Mouse (Mus musculus) liver, embryonic 13.5 days (tissue): ENCODE results near the gene Cdk6. TPM values are rescaled to one million over a fixed set of nuclear protein-coding genes. Genes with fewer than 3 reads are reported as not detected.
A peak's percentile ranks its signal among the peaks of the same experiment; 100 is the strongest.

Source experiments
- ATAC-seq: fragments of 200-750 bp; cut with Nextera tagmentation; 2 replicates; pipeline ENCODE4 v1.8.0; 2017; ENCODE audit warnings: low read depth, mild to moderate bottlenecking, moderate number of reproducible peaks, moderate library complexity
- DNase-seq: peaks from one replicate; pipeline ENCODE4 v3.0.0; 2022
- H3K27ac ChIP-seq: fragments of 300-500 bp; sonication (generic); 2 replicates; pipeline ENCODE4 v1.5.1; 2015; ENCODE audit warnings: moderate library complexity, mild to moderate bottlenecking, inconsistent platforms
- H3K27me3 ChIP-seq: fragments of 300-500 bp; sonication (generic); 2 replicates; pipeline ENCODE4 v1.6.1; 2015; ENCODE audit warnings: mild to moderate bottlenecking, inconsistent platforms
- H3K36me3 ChIP-seq: fragments of 300-500 bp; sonication (generic); 2 replicates; pipeline ENCODE4 v1.6.1; 2015; ENCODE audit warnings: mild to moderate bottlenecking, inconsistent platforms
- H3K4me1 ChIP-seq: fragments of 300-500 bp; sonication (generic); replicated peaks from 2 replicates; pipeline ENCODE4 v1.6.1; 2015; ENCODE audit warnings: inconsistent platforms
- H3K4me2 ChIP-seq: fragments of 300-500 bp; sonication (generic); 2 replicates; pipeline ENCODE4 v1.6.1; 2015; ENCODE audit warnings: inconsistent platforms, mild to moderate bottlenecking, moderate library complexity
- H3K4me3 ChIP-seq: fragments of 300-500 bp; sonication (generic); replicated peaks from 2 replicates; pipeline ENCODE4 v1.5.1; 2015; ENCODE audit warnings: mild to moderate bottlenecking, inconsistent platforms
- H3K9ac ChIP-seq: fragments of 300-500 bp; sonication (generic); 2 replicates; pipeline ENCODE4 v1.6.1; 2015; ENCODE audit warnings: mild to moderate bottlenecking, inconsistent platforms
- H3K9me3 ChIP-seq: fragments of 300-500 bp; sonication (generic); replicated peaks from 2 replicates; pipeline ENCODE4 v1.6.1; 2016; ENCODE audit warnings: inconsistent platforms
- WGBS: fragments of 180-500 bp; shearing (Covaris S2); methylation state at CpG from one replicate; pipeline ENCODE4 v1.1.7; 2015; ENCODE audit not compliant: insufficient replicate concordance; 5-methylcytosine and 5-hydroxymethylcytosine counted together
- polyA plus RNA-seq: library from polyadenylated mRNA; unstranded; fragments of >200 nt; fragmentation: Nextera tagmentation; extraction: Ambion mirVana; gene quantifications from 2 replicates; pipeline ENCODE4 v1.2.1, GENCODE M21; 2015

The Cdk6 gene
- polyA plus RNA-seq, 1 experiment from 2014 or later: 26.0 TPM

- Histone ChIP-seq H3K27ac (peak overlapping the region; percentile 29), H3K4me3 (no peak overlapping the region), H3K9ac (no peak overlapping the region), H3K4me2 (no peak overlapping the region), H3K4me1 (peaks cover 33% of the 10 kb centered on the region), H3K9me3 (no peaks in the 10 kb centered on the region), H3K36me3 (peaks cover 10% of the 10 kb centered on the region; the same call in 1 of the 2 replicates), H3K27me3 (no peaks in the 10 kb centered on the region)
- ATAC-seq (peak; percentile 39; the same call in 1 of the 2 replicates), DNase-seq (no peak)
- WGBS: 48% methylated on average over 9 of the region's 9 CpGs
Measured at GRCm38 (mm10) chr5:3491084-3491483, 149.8 kb downstream of the Cdk6 start.

- Histone ChIP-seq H3K36me3 (peaks cover 10% of the 10 kb centered on the region; the same call in 1 of the 2 replicates), H3K9me3 (no peaks in the 10 kb centered on the region), H3K4me2 (no peak overlapping the region), H3K4me3 (no peak overlapping the region), H3K4me1 (peaks cover 33% of the 10 kb centered on the region), H3K27ac (no peak overlapping the region; the same call in 1 of the 2 replicates), H3K9ac (no peak overlapping the region), H3K27me3 (no peaks in the 10 kb centered on the region)
- no peak for DNase-seq
- 55% methylated on average over 5 of the region's 5 CpGs for WGBS
- no peak for ATAC-seq
Measured at GRCm38 (mm10) chr5:3491883-3492282, 150.6 kb downstream of the Cdk6 start.

GRCm38 (mm10) chr5:3492776-3493636, 151.7 kb downstream of the Cdk6 start:
- WGBS: 78% methylated on average over 13 of the region's 13 CpGs

GRCm38 (mm10) chr5:3493968-3494367, 152.7 kb downstream of the Cdk6 start:
- Histone ChIP-seq H3K9me3 (no peaks in the 10 kb centered on the region), H3K4me1 (peaks cover 21% of the 10 kb centered on the region), H3K4me2 (no peak overlapping the region), H3K36me3 (peaks cover 10% of the 10 kb centered on the region; the same call in 1 of the 2 replicates), H3K9ac (no peak overlapping the region), H3K27me3 (no peaks in the 10 kb centered on the region), H3K27ac (no peak overlapping the region), H3K4me3 (no peak overlapping the region)
- no peak for DNase-seq
- WGBS: 72% methylated on average over 9 of the region's 9 CpGs
- ATAC-seq: no peak

More at GRCm38 (mm10) chr5:3492776-3493636, 151.7 kb downstream of the Cdk6 start:
- peaks cover 10% of the 10 kb centered on the region; the same call in 1 of the 2 replicates for H3K36me3 ChIP-seq
- no peak overlapping the region for H3K4me2 ChIP-seq
- H3K27ac ChIP-seq: no peak overlapping the region
- no peak for ATAC-seq
- no peak overlapping the region for H3K9ac ChIP-seq
- H3K27me3 ChIP-seq: no peaks in the 10 kb centered on the region
- no peak overlapping the region for H3K4me3 ChIP-seq
- H3K4me1 ChIP-seq: peaks cover 28% of the 10 kb centered on the region
- DNase-seq: no peak
- H3K9me3 ChIP-seq: no peaks in the 10 kb centered on the region

GRCm38 (mm10) chr5:3494452-3495187, 153.3 kb downstream of the Cdk6 start:
- Histone ChIP-seq H3K4me3 (no peak overlapping the region), H3K36me3 (peaks cover 10% of the 10 kb centered on the region; the same call in 1 of the 2 replicates), H3K4me2 (no peak overlapping the region), H3K9me3 (no peaks in the 10 kb centered on the region), H3K27ac (peak overlapping the region; percentile 48; the same call in 1 of the 2 replicates), H3K27me3 (no peaks in the 10 kb centered on the region), H3K9ac (no peak overlapping the region; the same call in 1 of the 2 replicates), H3K4me1 (peaks cover 21% of the 10 kb centered on the region)
- DNase-seq (no peak), ATAC-seq (peak; percentile 35; the same call in 1 of the 2 replicates)
- WGBS: 62% methylated on average over 8 of the region's 8 CpGs

- DNase-seq (no peak), ATAC-seq (no peak)
- Histone ChIP-seq H3K27ac (peak overlapping the region; percentile 40; the same call in 1 of the 2 replicates), H3K9me3 (no peaks in the 10 kb centered on the region), H3K4me1 (peaks cover 29% of the 10 kb centered on the region), H3K4me3 (no peak overlapping the region), H3K4me2 (no peak overlapping the region), H3K9ac (no peak overlapping the region), H3K27me3 (no peaks in the 10 kb centered on the region), H3K36me3 (peaks cover 10% of the 10 kb centered on the region; the same call in 1 of the 2 replicates)
- 31% methylated on average over 5 of the region's 5 CpGs for whole genome bisulfite sequencing
Measured at GRCm38 (mm10) chr5:3497505-3497925, 156.2 kb downstream of the Cdk6 start.

- H3K27ac ChIP-seq: no peak overlapping the region
- ATAC-seq (no peak), DNase-seq (no peak)
- H3K4me2 ChIP-seq: no peak overlapping the region
- no peaks in the 10 kb centered on the region for H3K27me3 ChIP-seq
- 65% methylated on average over 5 of the region's 5 CpGs for WGBS
- H3K9ac ChIP-seq: no peak overlapping the region
- no peaks in the 10 kb centered on the region for H3K9me3 ChIP-seq
- no peaks in the 10 kb centered on the region for H3K36me3 ChIP-seq
- peaks cover 53% of the 10 kb centered on the region for H3K4me1 ChIP-seq
- no peak overlapping the region for H3K4me3 ChIP-seq
Measured at GRCm38 (mm10) chr5:3500298-3500697, 159.0 kb downstream of the Cdk6 start.

GRCm38 (mm10) chr5:3500957-3501563, 159.8 kb downstream of the Cdk6 start:
- Histone ChIP-seq H3K27ac (peak overlapping the region; percentile 82), H3K27me3 (no peaks in the 10 kb centered on the region), H3K4me3 (no peak overlapping the region), H3K9ac (no peak overlapping the region; the same call in 1 of the 2 replicates), H3K4me1 (peaks cover 54% of the 10 kb centered on the region), H3K36me3 (no peaks in the 10 kb centered on the region), H3K9me3 (no peaks in the 10 kb centered on the region), H3K4me2 (peak overlapping the region; percentile 35; the same call in 1 of the 2 replicates)
- ATAC-seq (no peak), DNase-seq (no peak)
- WGBS: 43% methylated on average over 8 of the region's 8 CpGs

GRCm38 (mm10) chr5:3501564-3502001, 160.3 kb downstream of the Cdk6 start:
- DNase-seq: no peak
- ATAC-seq: peak; percentile 52
- H3K4me1 ChIP-seq: peaks cover 50% of the 10 kb centered on the region
- H3K27ac ChIP-seq: peak overlapping the region; percentile 82
- no peaks in the 10 kb centered on the region for H3K9me3 ChIP-seq
- H3K4me3 ChIP-seq: no peak overlapping the region
- H3K4me2 ChIP-seq: peak overlapping the region; percentile 35
- H3K9ac ChIP-seq: peak overlapping the region; percentile 37; the same call in 1 of the 2 replicates
- 22% methylated on average over 8 of the region's 8 CpGs for WGBS
- H3K27me3 ChIP-seq: no peaks in the 10 kb centered on the region
- no peaks in the 10 kb centered on the region for H3K36me3 ChIP-seq

GRCm38 (mm10) chr5:3502610-3503350, 161.5 kb downstream of the Cdk6 start:
- DNase-seq: peak; percentile 20
- H3K27ac ChIP-seq: peak overlapping the region; percentile 82
- H3K36me3 ChIP-seq: no peaks in the 10 kb centered on the region
- H3K27me3 ChIP-seq: no peaks in the 10 kb centered on the region
- peak overlapping the region; percentile 35; the same call in 1 of the 2 replicates for H3K4me2 ChIP-seq
- H3K4me1 ChIP-seq: peaks cover 49% of the 10 kb centered on the region
- no peaks in the 10 kb centered on the region for H3K9me3 ChIP-seq
- no peak overlapping the region for H3K9ac ChIP-seq
- 36% methylated on average over 11 of the region's 11 CpGs for WGBS
- H3K4me3 ChIP-seq: no peak overlapping the region
- peak; percentile 43 for ATAC-seq
